Mouse (Mus musculus) embryonic fibroblast, embryonic 13.5 days (primary cell): ENCODE measurements around the gene Gm10320.

Experiments
- CTCF ChIP-seq: IDR thresholded peaks from 2 replicates; pipeline ENCODE4 v1.5.1; 2011; ENCODE audit warnings: mild to moderate bottlenecking, control low read depth, low read length, moderate library complexity, borderline replicate concordance; ENCODE audit not compliant: insufficient read depth
- POLR2A ChIP-seq: IDR thresholded peaks from 2 replicates; pipeline ENCODE4 v1.6.1; 2011; ENCODE audit warnings: low read depth, mild to moderate bottlenecking, control low read depth, low read length, moderate library complexity

DNA sequence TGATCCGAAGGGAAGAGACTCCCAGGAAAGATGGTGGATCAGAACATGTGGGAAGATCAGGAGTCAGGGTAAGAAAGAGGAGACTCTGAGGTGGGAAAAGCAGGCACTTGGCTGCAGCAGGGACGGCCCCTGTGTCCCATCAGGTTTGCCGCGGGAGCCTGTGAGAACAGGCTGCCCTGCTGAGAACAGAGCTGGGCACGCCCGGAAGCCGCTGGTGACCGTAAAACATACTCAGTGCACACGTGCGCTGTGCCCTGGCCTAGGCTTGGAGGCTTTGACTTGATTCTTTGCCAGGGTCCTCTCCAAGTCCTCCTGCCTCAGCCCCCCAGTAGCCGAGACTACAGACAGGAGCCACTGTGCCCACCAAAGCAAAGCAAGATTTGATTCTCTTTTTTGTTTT, 26.5 kb upstream of the Gm10320 start:
- TF ChIP-seq POLR2A (no peak), CTCF (no peak)
